Mouse (Mus musculus) intestine, embryonic 16.5 days (tissue): ENCODE measurements around the gene Phf12. TPM values are rescaled to one million over a fixed set of nuclear protein-coding genes. Genes with fewer than 3 reads are reported as not detected.
"Not testable (repeated sequence)": the region's sequence is repeated elsewhere in the genome, so short reads cannot be mapped to it uniquely, and the experiment has no call there.

ENCODE experiments used
- ATAC-seq: fragments of 200-750 bp; cut with Nextera tagmentation; 2 replicates; pipeline ENCODE4 v1.8.0; 2017; ENCODE audit warnings: moderate TSS enrichment, moderate library complexity
- H3K27ac ChIP-seq: fragments of 300-500 bp; sonication (generic); 2 replicates; pipeline ENCODE4 v1.5.1; 2014; ENCODE audit warnings: mild to moderate bottlenecking, low read length
- H3K27me3 ChIP-seq: fragments of 300-500 bp; sonication (generic); replicated peaks from 2 replicates; pipeline ENCODE4 v1.6.1; 2014; ENCODE audit warnings: low read length, control low read depth, mixed read lengths; ENCODE audit not compliant: control insufficient read depth, insufficient read depth
- H3K36me3 ChIP-seq: fragments of 300-500 bp; sonication (generic); 2 replicates; pipeline ENCODE4 v1.6.1; 2014; ENCODE audit warnings: low read length, control low read depth; ENCODE audit not compliant: control insufficient read depth, insufficient read depth
- H3K4me1 ChIP-seq: fragments of 300-500 bp; sonication (generic); 2 replicates; pipeline ENCODE4 v1.6.1; 2014; ENCODE audit warnings: low read length, control low read depth, mixed read lengths; ENCODE audit not compliant: control insufficient read depth, insufficient read depth
- H3K4me2 ChIP-seq: fragments of 300-500 bp; sonication (generic); 2 replicates; pipeline ENCODE4 v1.6.1; 2014; ENCODE audit warnings: low read depth, low read length, control low read depth
- H3K4me3 ChIP-seq: fragments of 300-500 bp; sonication (generic); 2 replicates; pipeline ENCODE4 v1.5.1; 2014; ENCODE audit warnings: mild to moderate bottlenecking, low read length
- H3K9ac ChIP-seq: fragments of 300-500 bp; sonication (generic); 2 replicates; pipeline ENCODE4 v1.6.1; 2014; ENCODE audit warnings: low read depth, low read length
- H3K9me3 ChIP-seq: fragments of 300-500 bp; sonication (generic); 2 replicates; pipeline ENCODE4 v1.6.1; 2016; ENCODE audit warnings: low read length, control low read depth; ENCODE audit not compliant: control insufficient read depth
- WGBS: fragments of 180-500 bp; shearing (Covaris S2); extraction: QIAGEN DNeasy Blood & Tissue Kit; methylation state at CpG from one replicate; pipeline ENCODE4 v1.1.7; 2014; 5-methylcytosine and 5-hydroxymethylcytosine counted together
- polyA plus RNA-seq: library from polyadenylated mRNA; unstranded; fragments of >200 nt; fragmentation: Nextera tagmentation; extraction: Ambion mirVana; gene quantifications from 2 replicates; pipeline ENCODE4 v1.2.1, GENCODE M21; 2015

Phf12 gene
- polyA plus RNA-seq, 1 experiment from 2014 or later: 9.4 TPM

GRCm38 (mm10) chr11:78036791-78037190 is 54.2 kb downstream of the Phf12 start:
- Histone ChIP-seq H3K27me3 (no peaks in the 10 kb centered on the region), H3K4me1 (peaks cover 16% of the 10 kb centered on the region), H3K36me3 (no peaks in the 10 kb centered on the region), H3K4me2 (no peak overlapping the region), H3K4me3 (no peak overlapping the region), H3K27ac (no peak overlapping the region), H3K9ac (no peak overlapping the region), H3K9me3 (no peaks in the 10 kb centered on the region)
- WGBS: 88% methylated on average over 10 of the region's 10 CpGs
- no peak for ATAC-seq

- ATAC-seq: peak; percentile 88
- peak within 1 kb of the TSS; percentile 88 for H3K9ac ChIP-seq
- peak within 1 kb of the TSS; percentile 79 for H3K4me3 ChIP-seq
- peak within 1 kb of the TSS; percentile 89 for H3K4me2 ChIP-seq
- H3K4me1 ChIP-seq: peaks cover 12% of the 10 kb centered on the region
- H3K36me3 ChIP-seq: no peaks in the 10 kb centered on the region
- WGBS: 2% methylated on average over 51 of the region's 55 CpGs
- no peaks in the 10 kb centered on the region for H3K9me3 ChIP-seq
- peak within 1 kb of the TSS; percentile 72 for H3K27ac ChIP-seq
- no peaks in the 10 kb centered on the region for H3K27me3 ChIP-seq
These were observed 55.5 kb downstream of the Phf12 start, which contains the start of gene Flot2 for GRCm38 (mm10) chr11:78037831-78038752. Gene Flot2 (plus strand): TSS chr11:78037931.

- Histone ChIP-seq H3K36me3 (no peaks in the 10 kb centered on the region), H3K27ac (no peak overlapping the region), H3K9me3 (no peaks in the 10 kb centered on the region), H3K4me1 (peaks cover 9% of the 10 kb centered on the region), H3K4me2 (no peak overlapping the region), H3K27me3 (no peaks in the 10 kb centered on the region), H3K4me3 (no peak overlapping the region), H3K9ac (no peak overlapping the region)
- ATAC-seq: no peak
- WGBS: 66% methylated on average over 2 of the region's 2 CpGs
These were observed 58.3 kb downstream of the Phf12 start for GRCm38 (mm10) chr11:78040878-78041277.

- H3K27me3 ChIP-seq, H3K9ac ChIP-seq, H3K4me1 ChIP-seq, ATAC-seq, H3K9me3 ChIP-seq, H3K36me3 ChIP-seq, H3K4me2 ChIP-seq, H3K4me3 ChIP-seq, H3K27ac ChIP-seq: not testable (repeated sequence)
- WGBS: 92% methylated on average over 4 of the region's 4 CpGs
These were observed 59.8 kb downstream of the Phf12 start for GRCm38 (mm10) chr11:78042290-78042870.

- H3K4me3 ChIP-seq: no peak overlapping the region
- no peak overlapping the region for H3K9ac ChIP-seq
- no peaks in the 10 kb centered on the region for H3K4me1 ChIP-seq
- H3K9me3 ChIP-seq: no peaks in the 10 kb centered on the region
- H3K4me2 ChIP-seq: no peak overlapping the region
- no peaks in the 10 kb centered on the region for H3K36me3 ChIP-seq
- H3K27ac ChIP-seq: no peak overlapping the region
- WGBS: 71% methylated on average over 5 of the region's 5 CpGs
- H3K27me3 ChIP-seq: no peaks in the 10 kb centered on the region
- ATAC-seq: peak; percentile 48; the same call in 1 of the 2 replicates
These were observed 62.3 kb downstream of the Phf12 start for GRCm38 (mm10) chr11:78044758-78045251.

GRCm38 (mm10) chr11:78048637-78049036 is 66.1 kb downstream of the Phf12 start:
- not testable (repeated sequence) for ATAC-seq

GRCm38 (mm10) chr11:78053078-78053477 is 70.5 kb downstream of the Phf12 start:
- H3K9me3 ChIP-seq: no peaks in the 10 kb centered on the region
- H3K4me2 ChIP-seq: no peak overlapping the region
- 78% methylated on average over 8 of the region's 8 CpGs for WGBS
- H3K27me3 ChIP-seq: no peaks in the 10 kb centered on the region
- H3K27ac ChIP-seq: no peak overlapping the region
- ATAC-seq: no peak
- H3K4me1 ChIP-seq: no peaks in the 10 kb centered on the region
- H3K9ac ChIP-seq: no peak overlapping the region
- no peak overlapping the region for H3K4me3 ChIP-seq
- H3K36me3 ChIP-seq: no peaks in the 10 kb centered on the region; the same call in 1 of the 2 replicates

More at GRCm38 (mm10) chr11:78048637-78049036, 66.1 kb downstream of the Phf12 start:
- not testable (repeated sequence) for H3K27me3 ChIP-seq, H3K9me3 ChIP-seq, H3K27ac ChIP-seq, H3K4me1 ChIP-seq, H3K4me3 ChIP-seq, H3K4me2 ChIP-seq, H3K36me3 ChIP-seq, H3K9ac ChIP-seq
- WGBS: 85% methylated on average over 4 of the region's 4 CpGs

GRCm38 (mm10) chr11:78056946-78057345 is 74.4 kb downstream of the Phf12 start:
- Histone ChIP-seq H3K9ac (no peak overlapping the region), H3K27me3 (no peaks in the 10 kb centered on the region), H3K9me3 (no peaks in the 10 kb centered on the region), H3K4me2 (no peak overlapping the region), H3K4me3 (no peak overlapping the region), H3K27ac (no peak overlapping the region), H3K36me3 (no peaks in the 10 kb centered on the region; the same call in 1 of the 2 replicates), H3K4me1 (peaks cover 4% of the 10 kb centered on the region; the same call in 1 of the 2 replicates)
- WGBS: 82% methylated on average over 8 of the region's 8 CpGs
- no peak for ATAC-seq
